Mouse (Mus musculus) intestine, embryonic 16.5 days (tissue): ENCODE results near the gene Herc3. TPM values are rescaled to one million over a fixed set of nuclear protein-coding genes. Genes with fewer than 3 reads are reported as not detected.
"Not testable (repeated sequence)": the region's sequence is repeated elsewhere in the genome, so short reads cannot be mapped to it uniquely, and the experiment has no call there.

ENCODE experiments used
- ATAC-seq: fragments of 200-750 bp; cut with Nextera tagmentation; 2 replicates; pipeline ENCODE4 v1.8.0; 2017; ENCODE audit warnings: moderate TSS enrichment, moderate library complexity
- H3K27ac ChIP-seq: fragments of 300-500 bp; sonication (generic); 2 replicates; pipeline ENCODE4 v1.5.1; 2014; ENCODE audit warnings: mild to moderate bottlenecking, low read length
- H3K27me3 ChIP-seq: fragments of 300-500 bp; sonication (generic); replicated peaks from 2 replicates; pipeline ENCODE4 v1.6.1; 2014; ENCODE audit warnings: low read length, control low read depth, mixed read lengths; ENCODE audit not compliant: control insufficient read depth, insufficient read depth
- H3K36me3 ChIP-seq: fragments of 300-500 bp; sonication (generic); 2 replicates; pipeline ENCODE4 v1.6.1; 2014; ENCODE audit warnings: low read length, control low read depth; ENCODE audit not compliant: control insufficient read depth, insufficient read depth
- H3K4me1 ChIP-seq: fragments of 300-500 bp; sonication (generic); 2 replicates; pipeline ENCODE4 v1.6.1; 2014; ENCODE audit warnings: low read length, control low read depth, mixed read lengths; ENCODE audit not compliant: control insufficient read depth, insufficient read depth
- H3K4me2 ChIP-seq: fragments of 300-500 bp; sonication (generic); 2 replicates; pipeline ENCODE4 v1.6.1; 2014; ENCODE audit warnings: low read depth, low read length, control low read depth
- H3K4me3 ChIP-seq: fragments of 300-500 bp; sonication (generic); 2 replicates; pipeline ENCODE4 v1.5.1; 2014; ENCODE audit warnings: mild to moderate bottlenecking, low read length
- H3K9ac ChIP-seq: fragments of 300-500 bp; sonication (generic); 2 replicates; pipeline ENCODE4 v1.6.1; 2014; ENCODE audit warnings: low read depth, low read length
- H3K9me3 ChIP-seq: fragments of 300-500 bp; sonication (generic); 2 replicates; pipeline ENCODE4 v1.6.1; 2016; ENCODE audit warnings: low read length, control low read depth; ENCODE audit not compliant: control insufficient read depth
- WGBS: fragments of 180-500 bp; shearing (Covaris S2); extraction: QIAGEN DNeasy Blood & Tissue Kit; methylation state at CpG from one replicate; pipeline ENCODE4 v1.1.7; 2014; 5-methylcytosine and 5-hydroxymethylcytosine counted together
- polyA plus RNA-seq: library from polyadenylated mRNA; unstranded; fragments of >200 nt; fragmentation: Nextera tagmentation; extraction: Ambion mirVana; gene quantifications from 2 replicates; pipeline ENCODE4 v1.2.1, GENCODE M21; 2015

Herc3 gene
- 13.4 and 13.8 TPM in 2 replicates for polyA plus RNA-seq

GRCm38 (mm10) chr6:58831232-58832009, at the start of gene Herc3:
Gene Herc3, plus strand, starts transcription at chr6:58831465.
- Histone ChIP-seq H3K9me3 (no peaks in the 10 kb centered on the region), H3K4me1 (0 out of 2 replicates have a peak, but pooled peaks cover 4% of the 10 kb centered on the region), H3K4me3 (peak within 1 kb of the TSS; percentile 83), H3K4me2 (peak within 1 kb of the TSS; percentile 91), H3K27me3 (no peaks in the 10 kb centered on the region), H3K36me3 (no peaks in the 10 kb centered on the region), H3K27ac (peak within 1 kb of the TSS; percentile 90), H3K9ac (peak within 1 kb of the TSS; percentile 81)
- ATAC-seq = peak; percentile 94
- under 1% methylated on average over 72 of the region's 83 CpGs for WGBS

GRCm38 (mm10) chr6:58801394-58801793, 29.9 kb upstream of the Herc3 start:
- H3K4me3 ChIP-seq = no peak overlapping the region
- H3K27me3 ChIP-seq = no peaks in the 10 kb centered on the region
- H3K4me2 ChIP-seq = no peak overlapping the region
- H3K36me3 ChIP-seq = no peaks in the 10 kb centered on the region
- H3K27ac ChIP-seq = no peak overlapping the region
- H3K4me1 ChIP-seq = no peaks in the 10 kb centered on the region
- H3K9ac ChIP-seq = no peak overlapping the region
- no peaks in the 10 kb centered on the region for H3K9me3 ChIP-seq
- ATAC-seq = no peak

- H3K36me3 ChIP-seq = no peaks in the 10 kb centered on the region
- H3K27ac ChIP-seq = no peak overlapping the region
- no peaks in the 10 kb centered on the region for H3K4me1 ChIP-seq
- no peaks in the 10 kb centered on the region for H3K27me3 ChIP-seq
- H3K4me3 ChIP-seq = no peak overlapping the region
- ATAC-seq = no peak
- H3K9ac ChIP-seq = no peak overlapping the region
- no peaks in the 10 kb centered on the region for H3K9me3 ChIP-seq
- no peak overlapping the region for H3K4me2 ChIP-seq
These were observed 16.9 kb upstream of the Herc3 start for GRCm38 (mm10) chr6:58814381-58814780.

- H3K9ac ChIP-seq, H3K4me2 ChIP-seq, H3K9me3 ChIP-seq, H3K4me3 ChIP-seq, H3K27ac ChIP-seq, ATAC-seq, H3K36me3 ChIP-seq, H3K4me1 ChIP-seq, H3K27me3 ChIP-seq: not testable (repeated sequence)
- over 99% methylated on average over 5 of the region's 11 CpGs for WGBS
These were observed 14.2 kb upstream of the Herc3 start for GRCm38 (mm10) chr6:58817037-58817436.

- no peaks in the 10 kb centered on the region for H3K4me1 ChIP-seq
- ATAC-seq = peak; percentile 73
These were observed 5.6 kb upstream of the Herc3 start for GRCm38 (mm10) chr6:58825619-58826018.

GRCm38 (mm10) chr6:58826089-58826488, 5.2 kb upstream of the Herc3 start:
- H3K4me1 ChIP-seq = no peaks in the 10 kb centered on the region
- WGBS = 71% methylated on average over 2 of the region's 2 CpGs
- no peaks in the 10 kb centered on the region for H3K27me3 ChIP-seq
- no peak overlapping the region for H3K4me2 ChIP-seq
- no peaks in the 10 kb centered on the region for H3K36me3 ChIP-seq
- no peaks in the 10 kb centered on the region for H3K9me3 ChIP-seq
- no peak overlapping the region for H3K9ac ChIP-seq
- H3K4me3 ChIP-seq = no peak overlapping the region
- ATAC-seq = peak; percentile 86
- no peak overlapping the region for H3K27ac ChIP-seq

More at GRCm38 (mm10) chr6:58825619-58826018, 5.6 kb upstream of the Herc3 start:
- Histone ChIP-seq H3K4me3 (no peak overlapping the region), H3K4me2 (no peak overlapping the region), H3K9me3 (no peaks in the 10 kb centered on the region), H3K36me3 (no peaks in the 10 kb centered on the region), H3K27me3 (no peaks in the 10 kb centered on the region), H3K9ac (no peak overlapping the region), H3K27ac (no peak overlapping the region)
- 74% methylated on average over 2 of the region's 2 CpGs for WGBS

GRCm38 (mm10) chr6:58828582-58828981, 2.7 kb upstream of the Herc3 start:
- no peak for ATAC-seq
- Histone ChIP-seq H3K4me3 (no peak overlapping the region), H3K4me2 (no peak overlapping the region), H3K27ac (no peak overlapping the region), H3K36me3 (no peaks in the 10 kb centered on the region), H3K9ac (no peak overlapping the region), H3K4me1 (no peaks in the 10 kb centered on the region), H3K27me3 (no peaks in the 10 kb centered on the region), H3K9me3 (no peaks in the 10 kb centered on the region)
- WGBS = 89% methylated on average over 1 of the region's 1 CpGs

GRCm38 (mm10) chr6:58830840-58831231, 429 bp upstream of the Herc3 start:
- Histone ChIP-seq H3K9ac (0 out of 2 replicates have a peak overlapping the region, but pooled peaks have one; percentile 81), H3K27me3 (no peaks in the 10 kb centered on the region), H3K27ac (no peak overlapping the region), H3K9me3 (no peaks in the 10 kb centered on the region), H3K4me1 (0 out of 2 replicates have a peak, but pooled peaks cover 3% of the 10 kb centered on the region), H3K36me3 (no peaks in the 10 kb centered on the region), H3K4me2 (peak overlapping the region; percentile 91), H3K4me3 (peak overlapping the region; percentile 83)
- WGBS = 12% methylated on average over 7 of the region's 7 CpGs
- peak; percentile 2; the same call in 1 of the 2 replicates for ATAC-seq

GRCm38 (mm10) chr6:58832591-58833018, 1.3 kb downstream of the Herc3 start:
- Histone ChIP-seq H3K27me3 (no peaks in the 10 kb centered on the region), H3K4me1 (0 out of 2 replicates have a peak, but pooled peaks cover 6% of the 10 kb centered on the region), H3K27ac (no peak overlapping the region), H3K4me2 (peak overlapping the region; percentile 91), H3K9me3 (no peaks in the 10 kb centered on the region), H3K36me3 (no peaks in the 10 kb centered on the region), H3K4me3 (peak overlapping the region; percentile 83), H3K9ac (no peak overlapping the region)
- 36% methylated on average over 7 of the region's 7 CpGs for WGBS
- no peak for ATAC-seq
